Mouse (Mus musculus): Measurements from ENCODE around the gene Entpd3. TPM values are rescaled to one million over a fixed set of nuclear protein-coding genes. Genes with fewer than 3 reads are reported as not detected.

The Entpd3 gene
- polyA plus RNA-seq, 1 experiment from 2014 or later, result 1.8 TPM

DNA sequence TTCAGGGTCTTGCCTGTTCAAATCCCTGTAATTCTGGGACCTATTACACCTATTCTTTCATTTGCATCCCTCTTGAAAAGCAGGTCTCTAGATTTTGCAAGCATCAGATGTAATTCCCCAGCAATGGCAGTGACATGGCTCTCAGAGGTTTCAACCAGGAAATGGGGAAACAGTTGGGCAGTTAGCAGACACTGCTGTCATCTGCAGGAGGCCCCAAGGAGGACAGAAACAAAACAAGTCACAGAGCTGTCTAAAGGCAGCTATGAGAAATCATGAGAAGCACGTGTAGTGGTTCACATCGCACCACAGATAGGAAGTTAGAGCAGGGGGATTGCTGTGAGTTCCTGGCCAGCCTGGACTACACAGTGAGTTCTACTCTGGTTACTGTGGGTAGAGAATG is 35.2 kb upstream of the Entpd3 start:
- Histone ChIP-seq H3K9ac (replicated peaks; ENCODE audit: low read length) (no peak overlapping the region), H3K27me3 (ENCODE audit: insufficient read depth, low read length) (no peaks in the 10 kb centered on the region), H3K4me1 (ENCODE audit: insufficient read depth, low read length) (no peaks in the 10 kb centered on the region), H3K4me2 (replicated peaks; ENCODE audit: low read depth, low read length) (no peak overlapping the region), H3K27ac (ENCODE audit: low read length) (no peak overlapping the region), H3K4me3 (ENCODE audit: low read length) (no peak overlapping the region), H3K36me3 (ENCODE audit: insufficient read depth, low read length) (no peaks in the 10 kb centered on the region), H3K9me3 (ENCODE audit: low read length) (peaks cover 9% of the 10 kb centered on the region; the same call in 1 of the 2 replicates)
- WGBS, result 78% methylated on average over 2 of the region's 2 CpGs
- ATAC-seq (ENCODE audit: low FRiP score, low TSS enrichment), result no peak

DNA sequence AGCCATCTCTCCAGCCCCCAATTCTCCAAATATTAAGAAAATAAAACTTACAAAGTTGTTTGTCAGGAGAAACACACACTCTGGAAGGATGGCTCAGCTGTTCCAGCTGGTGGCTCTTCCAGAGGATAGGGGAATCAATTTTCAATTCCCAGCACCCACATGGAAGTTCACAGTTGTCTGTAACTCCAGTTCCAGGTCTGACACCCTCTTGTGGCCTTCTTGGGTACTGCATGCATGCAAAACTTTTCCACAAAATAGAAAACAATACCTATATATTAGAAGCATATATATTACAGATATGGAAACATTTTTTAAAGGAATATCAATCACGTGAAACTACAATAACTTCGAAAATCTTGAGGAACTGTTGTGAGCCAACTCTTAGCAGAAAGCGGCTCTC is 27.8 kb upstream of the Entpd3 start:
- ATAC-seq (ENCODE audit: low FRiP score, low TSS enrichment), result no peak
- Histone ChIP-seq H3K9me3 (ENCODE audit: low read length) (peaks cover 8% of the 10 kb centered on the region), H3K27me3 (ENCODE audit: insufficient read depth, low read length) (no peaks in the 10 kb centered on the region), H3K27ac (ENCODE audit: low read length) (no peak overlapping the region), H3K4me3 (ENCODE audit: low read length) (no peak overlapping the region), H3K9ac (replicated peaks; ENCODE audit: low read length) (no peak overlapping the region), H3K4me1 (ENCODE audit: insufficient read depth, low read length) (no peaks in the 10 kb centered on the region), H3K36me3 (ENCODE audit: insufficient read depth, low read length) (no peaks in the 10 kb centered on the region), H3K4me2 (replicated peaks; ENCODE audit: low read depth, low read length) (no peak overlapping the region)
- WGBS, result 83% methylated on average over 3 of the region's 3 CpGs

DNA sequence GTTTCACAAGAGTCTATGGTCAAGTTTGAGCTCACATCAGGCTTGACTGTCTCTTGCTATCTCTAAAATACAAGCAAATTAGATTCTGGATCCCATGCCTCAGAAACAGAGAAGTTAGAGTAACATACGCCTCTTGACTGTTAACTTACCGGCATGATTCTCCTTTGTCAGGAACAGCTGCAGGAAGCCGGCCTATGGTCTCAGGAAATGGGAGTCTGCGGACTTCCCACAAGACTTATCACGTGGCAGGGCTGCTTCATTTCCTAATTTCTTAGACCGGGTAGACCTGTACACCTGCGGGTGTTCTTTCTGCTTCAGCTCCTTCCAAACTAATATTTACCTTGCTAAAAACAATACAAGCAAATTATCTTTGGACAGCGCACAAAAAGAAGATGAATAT is 22.9 kb upstream of the Entpd3 start:
- no peak for ATAC-seq (ENCODE audit: low FRiP score, low TSS enrichment)
- Histone ChIP-seq H3K27me3 (ENCODE audit: insufficient read depth, low read length) (no peaks in the 10 kb centered on the region), H3K4me2 (replicated peaks; ENCODE audit: low read depth, low read length) (no peak overlapping the region), H3K36me3 (ENCODE audit: insufficient read depth, low read length) (no peaks in the 10 kb centered on the region), H3K9me3 (ENCODE audit: low read length) (peaks cover 4% of the 10 kb centered on the region), H3K4me1 (ENCODE audit: insufficient read depth, low read length) (0 out of 2 replicates have a peak, but pooled peaks cover 3% of the 10 kb centered on the region), H3K27ac (ENCODE audit: low read length) (no peak overlapping the region), H3K4me3 (ENCODE audit: low read length) (no peak overlapping the region), H3K9ac (replicated peaks; ENCODE audit: low read length) (no peak overlapping the region)
- WGBS, result 40% methylated on average over 8 of the region's 8 CpGs

DNA sequence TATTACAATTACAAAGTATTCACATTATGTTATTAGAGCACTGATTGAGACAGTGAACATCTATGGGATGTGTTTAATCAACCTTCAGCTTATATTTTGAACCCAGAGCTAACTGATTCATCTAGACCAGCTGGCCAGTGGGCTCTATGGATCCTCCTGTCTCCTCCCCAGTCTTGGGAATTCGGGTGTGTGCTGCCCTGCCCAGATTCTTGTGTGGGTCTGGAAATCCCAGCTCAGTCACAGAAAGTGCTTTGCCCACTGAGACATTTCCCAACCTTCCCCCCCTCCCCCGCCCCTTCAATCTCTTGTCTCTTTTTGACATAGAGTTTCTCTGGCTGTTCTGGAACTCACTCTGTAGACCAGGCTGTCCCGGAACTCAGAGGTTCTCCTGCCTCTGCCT is 20.7 kb upstream of the Entpd3 start:
- ATAC-seq (ENCODE audit: low FRiP score, low TSS enrichment), result no peak
- Histone ChIP-seq H3K4me2 (replicated peaks; ENCODE audit: low read depth, low read length) (no peak overlapping the region), H3K36me3 (ENCODE audit: insufficient read depth, low read length) (no peaks in the 10 kb centered on the region), H3K27ac (ENCODE audit: low read length) (no peak overlapping the region), H3K9me3 (ENCODE audit: low read length) (no peaks in the 10 kb centered on the region), H3K27me3 (ENCODE audit: insufficient read depth, low read length) (no peaks in the 10 kb centered on the region), H3K4me1 (ENCODE audit: insufficient read depth, low read length) (0 out of 2 replicates have a peak, but pooled peaks cover 3% of the 10 kb centered on the region), H3K4me3 (ENCODE audit: low read length) (no peak overlapping the region), H3K9ac (replicated peaks; ENCODE audit: low read length) (no peak overlapping the region)
- WGBS, result 75% methylated on average over 3 of the region's 3 CpGs

DNA sequence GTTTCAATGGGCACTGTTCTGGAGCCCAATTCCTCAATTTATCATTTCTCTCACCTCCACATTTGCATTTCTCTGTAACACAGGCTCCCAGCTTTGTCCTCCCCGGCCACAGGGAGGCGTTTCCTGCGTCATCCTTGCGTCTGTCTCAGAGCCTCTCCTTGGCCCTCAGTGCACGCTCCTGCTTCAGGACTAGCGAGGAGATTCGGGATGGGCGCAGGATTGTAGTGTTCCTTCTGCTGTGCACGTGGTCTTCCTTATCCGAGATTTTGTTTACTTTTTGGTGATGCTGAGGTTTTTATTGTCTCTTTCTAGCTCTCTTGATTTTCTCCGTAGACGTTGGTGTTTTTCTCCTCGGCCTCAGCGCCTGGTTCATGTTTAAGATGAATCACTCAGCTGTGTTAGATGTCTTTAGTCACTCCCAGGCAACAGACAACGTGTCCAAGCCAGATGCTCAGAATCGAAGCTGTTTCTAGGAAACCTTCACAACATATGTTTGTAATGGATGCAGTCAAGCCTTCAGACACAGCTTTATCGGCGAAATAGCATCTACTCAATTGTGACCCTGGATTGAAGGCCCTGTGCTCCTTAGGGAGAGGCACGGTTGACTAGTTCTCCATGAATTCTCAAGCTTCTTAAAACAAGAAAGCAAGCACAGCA is 20.0 kb upstream of the Entpd3 start:
- no peak overlapping the region for H3K9ac ChIP-seq (replicated peaks; ENCODE audit: low read length)
- H3K27me3 ChIP-seq (ENCODE audit: insufficient read depth, low read length), result no peaks in the 10 kb centered on the region
- H3K4me1 ChIP-seq (ENCODE audit: insufficient read depth, low read length), result 0 out of 2 replicates have a peak, but pooled peaks cover 3% of the 10 kb centered on the region
- H3K9me3 ChIP-seq (ENCODE audit: low read length), result no peaks in the 10 kb centered on the region
- H3K27ac ChIP-seq (ENCODE audit: low read length), result no peak overlapping the region
- no peak overlapping the region for H3K4me3 ChIP-seq (ENCODE audit: low read length)
- no peak overlapping the region for H3K4me2 ChIP-seq (replicated peaks; ENCODE audit: low read depth, low read length)
- no peak for ATAC-seq (ENCODE audit: low FRiP score, low TSS enrichment)
- H3K36me3 ChIP-seq (ENCODE audit: insufficient read depth, low read length), result no peaks in the 10 kb centered on the region
- 51% methylated on average over 19 of the region's 19 CpGs for WGBS

DNA sequence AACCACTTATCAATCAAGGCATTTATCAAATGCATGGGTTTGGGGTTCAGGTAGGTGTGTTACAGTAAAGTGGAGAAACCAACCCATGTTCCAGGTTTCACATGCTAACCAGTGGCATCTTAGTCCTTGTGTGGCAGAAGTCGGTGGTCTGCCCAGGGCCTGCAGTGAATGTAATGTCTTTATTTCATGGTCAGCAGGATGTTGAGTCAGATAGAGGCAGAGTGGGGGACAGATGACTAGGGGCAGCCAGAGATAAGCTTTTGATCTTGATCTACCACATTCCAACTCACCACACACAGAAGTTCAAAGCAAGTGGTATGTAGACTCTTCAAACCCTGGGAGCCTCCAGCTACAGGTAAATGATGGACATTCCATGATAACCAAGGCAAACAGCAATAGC is 18.5 kb upstream of the Entpd3 start:
- H3K9ac ChIP-seq (replicated peaks; ENCODE audit: low read length), result no peak overlapping the region
- no peaks in the 10 kb centered on the region for H3K36me3 ChIP-seq (ENCODE audit: insufficient read depth, low read length)
- H3K4me3 ChIP-seq (ENCODE audit: low read length), result no peak overlapping the region
- WGBS, result 65% methylated on average over 1 of the region's 1 CpGs
- no peaks in the 10 kb centered on the region for H3K27me3 ChIP-seq (ENCODE audit: insufficient read depth, low read length)
- no peak overlapping the region for H3K27ac ChIP-seq (ENCODE audit: low read length)
- H3K4me1 ChIP-seq (ENCODE audit: insufficient read depth, low read length), result 0 out of 2 replicates have a peak, but pooled peaks cover 3% of the 10 kb centered on the region
- H3K9me3 ChIP-seq (ENCODE audit: low read length), result no peaks in the 10 kb centered on the region
- ATAC-seq (ENCODE audit: low FRiP score, low TSS enrichment), result no peak
- H3K4me2 ChIP-seq (replicated peaks; ENCODE audit: low read depth, low read length), result no peak overlapping the region

DNA sequence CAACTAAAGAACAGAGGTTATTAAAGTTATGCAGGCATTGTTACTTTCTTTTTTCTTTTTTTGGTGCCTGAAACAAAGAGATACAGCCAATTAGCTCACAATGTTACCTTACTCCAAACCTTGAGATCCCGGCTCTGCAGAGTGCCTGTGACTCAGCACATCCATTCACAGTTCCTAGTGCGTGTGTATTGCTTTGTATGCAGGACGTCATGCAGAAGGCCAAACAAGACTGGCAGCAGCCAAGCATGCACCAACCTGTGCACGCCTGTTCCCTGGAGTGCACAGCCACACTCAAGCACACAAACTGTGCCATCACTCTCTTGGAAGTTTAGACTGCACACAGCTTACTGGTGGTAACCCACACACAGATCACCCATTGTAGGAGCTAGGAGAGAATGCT is 12.3 kb upstream of the Entpd3 start:
- no peaks in the 10 kb centered on the region for H3K9me3 ChIP-seq (ENCODE audit: low read length)
- H3K27me3 ChIP-seq (ENCODE audit: insufficient read depth, low read length), result no peaks in the 10 kb centered on the region
- H3K4me2 ChIP-seq (replicated peaks; ENCODE audit: low read depth, low read length), result no peak overlapping the region
- no peak for ATAC-seq (ENCODE audit: low FRiP score, low TSS enrichment)
- WGBS, result 73% methylated on average over 4 of the region's 4 CpGs
- no peak overlapping the region for H3K9ac ChIP-seq (replicated peaks; ENCODE audit: low read length)
- H3K27ac ChIP-seq (ENCODE audit: low read length), result no peak overlapping the region
- H3K4me1 ChIP-seq (ENCODE audit: insufficient read depth, low read length), result no peaks in the 10 kb centered on the region
- no peaks in the 10 kb centered on the region for H3K36me3 ChIP-seq (ENCODE audit: insufficient read depth, low read length)
- H3K4me3 ChIP-seq (ENCODE audit: low read length), result no peak overlapping the region

DNA sequence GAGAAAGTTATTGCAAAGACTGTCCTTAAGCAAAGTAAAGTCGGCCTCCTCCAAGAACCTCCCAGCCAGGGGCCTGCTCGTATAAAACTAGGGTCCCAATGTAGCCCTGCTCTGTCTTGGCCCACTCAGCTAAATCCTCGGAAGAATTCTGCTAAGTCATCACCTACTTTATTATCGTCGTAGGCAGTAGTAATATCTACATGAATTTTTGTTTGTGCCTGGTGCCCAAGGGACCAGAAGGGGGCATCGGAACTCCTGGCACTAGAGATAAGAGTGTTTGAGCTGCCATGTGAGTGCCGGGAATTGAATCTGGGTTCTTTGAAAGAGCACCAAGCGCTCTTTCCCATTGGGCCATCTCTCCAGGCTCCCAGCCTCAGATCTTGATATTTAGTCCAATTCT is 11.7 kb upstream of the Entpd3 start:
- Histone ChIP-seq H3K36me3 (ENCODE audit: insufficient read depth, low read length) (no peaks in the 10 kb centered on the region), H3K4me1 (ENCODE audit: insufficient read depth, low read length) (no peaks in the 10 kb centered on the region), H3K27ac (ENCODE audit: low read length) (no peak overlapping the region), H3K27me3 (ENCODE audit: insufficient read depth, low read length) (no peaks in the 10 kb centered on the region), H3K4me2 (replicated peaks; ENCODE audit: low read depth, low read length) (no peak overlapping the region), H3K9me3 (ENCODE audit: low read length) (no peaks in the 10 kb centered on the region), H3K9ac (replicated peaks; ENCODE audit: low read length) (no peak overlapping the region), H3K4me3 (ENCODE audit: low read length) (no peak overlapping the region)
- no peak for ATAC-seq (ENCODE audit: low FRiP score, low TSS enrichment)
- WGBS, result 92% methylated on average over 8 of the region's 8 CpGs

DNA sequence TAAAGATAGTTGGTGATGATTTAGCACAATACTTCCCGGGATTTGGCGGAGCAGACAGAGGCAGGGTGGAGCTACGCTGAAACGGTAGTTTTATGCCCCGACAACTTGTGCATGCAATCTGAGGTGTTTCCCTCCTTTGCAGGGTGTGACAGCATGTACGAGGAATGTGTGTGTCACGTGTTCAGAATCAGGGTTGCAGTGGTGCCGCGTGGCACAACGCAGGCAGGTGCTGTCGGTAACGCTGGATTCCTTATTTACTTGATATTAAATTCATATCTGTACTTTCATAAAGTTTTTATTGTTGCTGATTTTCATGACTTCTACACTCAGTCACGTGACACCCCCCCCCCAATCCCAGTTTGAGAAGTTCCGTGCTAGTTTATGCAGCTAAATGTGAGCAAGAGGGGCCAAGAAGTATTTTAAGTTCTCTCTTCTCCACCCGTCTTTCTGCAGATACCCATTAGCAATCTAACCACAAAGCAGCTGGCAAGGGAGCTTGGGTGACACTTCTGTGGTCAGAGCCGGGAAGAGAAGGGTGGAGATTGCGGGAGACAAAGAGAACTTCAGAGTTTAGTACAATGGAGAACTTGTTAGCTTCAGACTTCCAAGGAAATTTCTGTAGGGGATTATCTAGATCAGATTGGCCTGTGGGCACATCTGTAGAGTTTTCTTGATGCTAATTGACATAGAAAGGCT is 10.7 kb upstream of the Entpd3 start:
- Histone ChIP-seq H3K4me1 (ENCODE audit: insufficient read depth, low read length) (no peaks in the 10 kb centered on the region), H3K27ac (ENCODE audit: low read length) (no peak overlapping the region), H3K4me3 (ENCODE audit: low read length) (no peak overlapping the region), H3K9me3 (ENCODE audit: low read length) (peaks cover 2% of the 10 kb centered on the region; the same call in 1 of the 2 replicates), H3K4me2 (replicated peaks; ENCODE audit: low read depth, low read length) (no peak overlapping the region), H3K36me3 (ENCODE audit: insufficient read depth, low read length) (no peaks in the 10 kb centered on the region), H3K9ac (replicated peaks; ENCODE audit: low read length) (no peak overlapping the region), H3K27me3 (ENCODE audit: insufficient read depth, low read length) (no peaks in the 10 kb centered on the region)
- no peak for ATAC-seq (ENCODE audit: low FRiP score, low TSS enrichment)
- 88% methylated on average over 17 of the region's 17 CpGs for WGBS

DNA sequence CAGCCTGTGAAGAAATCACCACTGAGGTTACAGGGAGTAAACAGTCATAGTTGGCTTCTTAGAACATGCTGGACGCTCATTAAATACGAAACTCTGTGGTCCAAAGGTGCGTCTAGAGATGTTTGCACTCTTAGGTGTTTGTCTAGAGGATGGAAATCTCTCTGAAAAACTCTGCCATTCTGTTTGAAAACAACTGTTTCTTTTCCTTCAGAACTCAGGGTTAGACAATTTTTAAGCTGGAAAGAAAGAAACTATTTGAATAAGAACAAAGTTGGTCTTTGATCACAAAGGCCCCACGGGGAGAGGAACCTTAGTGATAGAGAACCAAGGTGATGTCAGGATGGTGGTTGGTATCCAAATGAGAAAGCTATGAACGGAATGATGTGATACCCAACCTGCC is 9.1 kb upstream of the Entpd3 start:
- Histone ChIP-seq H3K9me3 (ENCODE audit: low read length) (peaks cover 3% of the 10 kb centered on the region; the same call in 1 of the 2 replicates), H3K27me3 (ENCODE audit: insufficient read depth, low read length) (no peaks in the 10 kb centered on the region), H3K9ac (replicated peaks; ENCODE audit: low read length) (no peak overlapping the region), H3K36me3 (ENCODE audit: insufficient read depth, low read length) (no peaks in the 10 kb centered on the region), H3K4me1 (ENCODE audit: insufficient read depth, low read length) (no peaks in the 10 kb centered on the region), H3K4me3 (ENCODE audit: low read length) (no peak overlapping the region), H3K27ac (ENCODE audit: low read length) (no peak overlapping the region), H3K4me2 (replicated peaks; ENCODE audit: low read depth, low read length) (no peak overlapping the region)
- no peak for ATAC-seq (ENCODE audit: low FRiP score, low TSS enrichment)
- 86% methylated on average over 5 of the region's 5 CpGs for WGBS
